Mouse (Mus musculus) cerebellum, adult 2 months (tissue): ENCODE measurements at regions not wholly inside any gene's neighbourhood (a gene's known extent, or its start where the extent isn't known, plus 50 kb on each side); places are given as distances from the start of the nearest gene placed in this dataset.
A peak's percentile ranks its signal among the peaks of the same experiment; 100 is the strongest.

Source experiments
- DNase-seq, 2 experiments: peaks; one replicate each; pipeline ENCODE4 v3.0.0; 2021
- H3K27ac ChIP-seq: fragments of 200-500 bp; 2 replicates; pipeline ENCODE4 v1.5.1; 2012; ENCODE audit warnings: low read length, control low read depth, inconsistent platforms; ENCODE audit not compliant: insufficient read depth
- H3K27me3 ChIP-seq: fragments of 200-500 bp; 2 replicates; pipeline ENCODE4 v1.6.1; 2012; ENCODE audit warnings: inconsistent platforms, mild to moderate bottlenecking, low read length, moderate library complexity; ENCODE audit not compliant: control insufficient read depth, insufficient read depth
- H3K4me1 ChIP-seq: fragments of 200-500 bp; 2 replicates; pipeline ENCODE4 v1.6.1; 2011; ENCODE audit warnings: low read length; ENCODE audit not compliant: control insufficient read depth, insufficient read depth
- H3K4me3 ChIP-seq: fragments of 200-500 bp; replicated peaks from 2 replicates; pipeline ENCODE3; 2011; ENCODE audit warnings: mild to moderate bottlenecking, low read depth, low read length, control low read depth; ENCODE audit not compliant: insufficient read depth
- CTCF ChIP-seq: fragments of 200-500 bp; IDR thresholded peaks from 2 replicates; pipeline ENCODE4 v1.5.1; 2011; ENCODE audit warnings: low read depth, mild to moderate bottlenecking, control low read depth, low read length, moderate library complexity, borderline replicate concordance; ENCODE audit not compliant: insufficient read depth
- POLR2A ChIP-seq: fragments of 200-500 bp; IDR thresholded peaks from 2 replicates; pipeline ENCODE4 v1.6.1; 2011; ENCODE audit warnings: low read length, control low read depth, borderline replicate concordance; ENCODE audit not compliant: insufficient read depth
- WGBS: fragments of 180-500 bp; shearing (Covaris S2); methylation state at CpG from one replicate; pipeline ENCODE4 v1.1.7; 2018; 5-methylcytosine and 5-hydroxymethylcytosine counted together

- Histone ChIP-seq H3K4me1 (no peaks in the 10 kb centered on the region), H3K4me3 (no peak overlapping the region), H3K27ac (no peak overlapping the region), H3K27me3 (no peaks in the 10 kb centered on the region)
- WGBS, result 18% methylated on average over 3 of the region's 3 CpGs
- DNase-seq, result peak; percentile 34 to 58
- no peak for TF ChIP-seq POLR2A
- TF ChIP-seq CTCF, result no peak
Measured at GRCm38 (mm10) chr5:24237201-24237600, 72.4 kb downstream of the Nupl2 start.

- H3K4me1 ChIP-seq, result no peaks in the 10 kb centered on the region
- no peak overlapping the region for H3K4me3 ChIP-seq
- H3K27ac ChIP-seq, result no peak overlapping the region
- WGBS, result 68% methylated on average over 2 of the region's 2 CpGs
- TF ChIP-seq POLR2A, result no peak
- TF ChIP-seq CTCF, result no peak
- H3K27me3 ChIP-seq, result no peaks in the 10 kb centered on the region
- no peak for DNase-seq
Measured at GRCm38 (mm10) chr5:24239006-24239405, 74.2 kb downstream of the Nupl2 start.

- no peak for DNase-seq
- H3K27ac ChIP-seq, result no peak overlapping the region
- no peaks in the 10 kb centered on the region for H3K27me3 ChIP-seq
- 78% methylated on average over 6 of the region's 6 CpGs for WGBS
- no peak for TF ChIP-seq POLR2A
- no peak for TF ChIP-seq CTCF
- H3K4me3 ChIP-seq, result no peak overlapping the region
- no peaks in the 10 kb centered on the region for H3K4me1 ChIP-seq
Measured at GRCm38 (mm10) chr5:24244211-24244610, 79.4 kb downstream of the Nupl2 start.

- Histone ChIP-seq H3K4me3 (no peak overlapping the region), H3K27ac (no peak overlapping the region), H3K27me3 (no peaks in the 10 kb centered on the region), H3K4me1 (no peaks in the 10 kb centered on the region)
- 29% methylated on average over 5 of the region's 5 CpGs for WGBS
- TF ChIP-seq CTCF (no peak), POLR2A (no peak)
- DNase-seq, result no peak
Measured at GRCm38 (mm10) chr5:24255421-24255820, 90.7 kb downstream of the Nupl2 start.

- WGBS, result 15% methylated on average over 7 of the region's 7 CpGs
- Histone ChIP-seq H3K4me1 (no peaks in the 10 kb centered on the region), H3K27me3 (no peaks in the 10 kb centered on the region), H3K27ac (no peak overlapping the region), H3K4me3 (no peak overlapping the region)
- peak; percentile 58 to 67 for DNase-seq
- TF ChIP-seq CTCF (peak; percentile 89), POLR2A (no peak)
Measured at GRCm38 (mm10) chr5:24261098-24261497, 90.3 kb downstream of the Kcnh2 start.

GRCm38 (mm10) chr5:24262146-24262545 is 89.3 kb downstream of the Kcnh2 start:
- no peak overlapping the region for H3K4me3 ChIP-seq
- 18% methylated on average over 11 of the region's 11 CpGs for WGBS
- TF ChIP-seq CTCF, result no peak
- TF ChIP-seq POLR2A, result no peak
- H3K27me3 ChIP-seq, result no peaks in the 10 kb centered on the region
- DNase-seq, result no peak
- no peak overlapping the region for H3K27ac ChIP-seq
- H3K4me1 ChIP-seq, result no peaks in the 10 kb centered on the region

- TF ChIP-seq POLR2A (no peak), CTCF (no peak)
- 73% methylated on average over 4 of the region's 4 CpGs for WGBS
- Histone ChIP-seq H3K4me3 (no peak overlapping the region), H3K27me3 (no peaks in the 10 kb centered on the region), H3K4me1 (no peaks in the 10 kb centered on the region), H3K27ac (no peak overlapping the region)
- DNase-seq, result no peak
Measured at GRCm38 (mm10) chr5:24264151-24264550, 87.3 kb downstream of the Kcnh2 start.

- no peak overlapping the region for H3K27ac ChIP-seq
- TF ChIP-seq CTCF (no peak), POLR2A (no peak)
- 93% methylated on average over 3 of the region's 3 CpGs for whole genome bisulfite sequencing
- no peak overlapping the region for H3K4me3 ChIP-seq
- H3K27me3 ChIP-seq, result no peaks in the 10 kb centered on the region
- no peaks in the 10 kb centered on the region for H3K4me1 ChIP-seq
- DNase-seq, result no peak
Measured at GRCm38 (mm10) chr5:24265431-24265830, 86.0 kb downstream of the Kcnh2 start.

GRCm38 (mm10) chr5:24266344-24267295 is 84.8 kb downstream of the Kcnh2 start:
- Histone ChIP-seq H3K27ac (no peak overlapping the region), H3K27me3 (no peaks in the 10 kb centered on the region), H3K4me3 (peak overlapping the region; percentile 23), H3K4me1 (no peaks in the 10 kb centered on the region)
- DNase-seq, result peak; percentile 81 to 84
- no peak for TF ChIP-seq POLR2A
- TF ChIP-seq CTCF, result peak; percentile 96
- 9% methylated on average over 16 of the region's 16 CpGs for WGBS
